Mouse (Mus musculus) layer of hippocampus, adult 11-12 months (tissue): Measurements from ENCODE around the gene Xylb.
A peak's percentile ranks its signal among the peaks of the same experiment; 100 is the strongest.

ENCODE experiments used
- DNase-seq: peaks from one replicate; pipeline ENCODE4 v3.0.0; 2022; ENCODE audit warnings: low spot score

The Xylb gene

GRCm38 (mm10) chr9:119357331-119358057, at the start of gene Xylb:
Xylb (plus strand) TSS chr9:119357381.
- peak; percentile 91 for DNase-seq

- no peak for DNase-seq
Measured at GRCm38 (mm10) chr9:119309067-119309466, 48.1 kb upstream of the Xylb start.

- no peak for DNase-seq
Measured at GRCm38 (mm10) chr9:119313096-119313495, 44.1 kb upstream of the Xylb start.

- no peak for DNase-seq
Measured at GRCm38 (mm10) chr9:119318891-119319290, 38.3 kb upstream of the Xylb start.

- DNase-seq = no peak
Measured at GRCm38 (mm10) chr9:119320446-119320845, 36.7 kb upstream of the Xylb start.

- DNase-seq = no peak
Measured at GRCm38 (mm10) chr9:119320946-119321345, 36.2 kb upstream of the Xylb start.

GRCm38 (mm10) chr9:119321392-119322229, 35.6 kb upstream of the Xylb start:
- DNase-seq = no peak

- peak; percentile 99 for DNase-seq
Measured at GRCm38 (mm10) chr9:119322289-119323259, 34.6 kb upstream of the Xylb start, which contains the start of gene Oxsr1. Oxsr1 (minus strand) TSS chr9:119322427.

- DNase-seq = no peak
Measured at GRCm38 (mm10) chr9:119323260-119323645, 33.9 kb upstream of the Xylb start.

- DNase-seq = no peak
Measured at GRCm38 (mm10) chr9:119324130-119324529, 33.1 kb upstream of the Xylb start.

- DNase-seq = no peak
Measured at GRCm38 (mm10) chr9:119328488-119328887, 28.7 kb upstream of the Xylb start.

- DNase-seq = no peak
Measured at GRCm38 (mm10) chr9:119330186-119330963, 26.8 kb upstream of the Xylb start.

GRCm38 (mm10) chr9:119334324-119334723, 22.9 kb upstream of the Xylb start:
- DNase-seq = peak; percentile 53

GRCm38 (mm10) chr9:119334834-119335233, 22.3 kb upstream of the Xylb start:
- DNase-seq = no peak

GRCm38 (mm10) chr9:119335571-119335970, 21.6 kb upstream of the Xylb start:
- DNase-seq = no peak

GRCm38 (mm10) chr9:119337842-119338241, 19.3 kb upstream of the Xylb start:
- no peak for DNase-seq

- no peak for DNase-seq
Measured at GRCm38 (mm10) chr9:119338350-119338749, 18.8 kb upstream of the Xylb start.

GRCm38 (mm10) chr9:119339106-119339505, 18.1 kb upstream of the Xylb start:
- no peak for DNase-seq

- DNase-seq = peak; percentile 61
Measured at GRCm38 (mm10) chr9:119339558-119340211, 17.5 kb upstream of the Xylb start, which contains the start of gene Acaa1a. Acaa1a (plus strand) TSS chr9:119339676.

GRCm38 (mm10) chr9:119340212-119340580, 17.0 kb upstream of the Xylb start:
- no peak for DNase-seq
